Mouse (Mus musculus) bone marrow macrophage, adult 2 months (primary cell): ENCODE measurements around the gene Vrk3.

ENCODE experiments used
- CTCF ChIP-seq: IDR thresholded peaks from 2 replicates; pipeline ENCODE4 v1.5.1; 2012; ENCODE audit warnings: low read depth, mild to moderate bottlenecking, low read length, moderate library complexity
- POLR2A ChIP-seq: IDR thresholded peaks from 2 replicates; pipeline ENCODE4 v1.6.1; 2012; ENCODE audit warnings: mild to moderate bottlenecking, low read depth, low read length, borderline replicate concordance

- TF ChIP-seq CTCF (no peak), POLR2A (no peak)
Measured at GRCm38 (mm10) chr7:44707169-44707675, 41.0 kb upstream of the Vrk3 start.
